Mouse (Mus musculus) mouse embryonic stem cell (cell line): ENCODE data around the gene Gps1.
"Not testable (repeated sequence)": the region's sequence is repeated elsewhere in the genome, so short reads cannot be mapped to it uniquely, and the experiment has no call there.

Experiments
- in situ Hi-C, 2 experiments: fragments of 300-500 bp; cut with MboI; formaldehyde crosslinking; loops; 1 replicate in 1 of 2; 3 replicates in 1 of 2; pipeline ENCODE4 v1.14.3; 2019 to 2020; ENCODE audit warnings: low sequenced_read_pairs in 2 of 2, low pct_unique_long_range_greater_than_20kb in 1 of 2, mixed read lengths in 1 of 2; ENCODE audit not compliant: unreplicated experiment in 1 of 2

The Gps1 gene

GRCm38 (mm10) chr11:120779876-120780275 lies 4.2 kb upstream of the Gps1 start:
- in situ Hi-C loops, result no loop called here

GRCm38 (mm10) chr11:120781361-120781760 lies 2.7 kb upstream of the Gps1 start:
- in situ Hi-C loops, result not testable (repeated sequence)

GRCm38 (mm10) chr11:120783426-120784063 lies 527 bp upstream of the Gps1 start:
- in situ Hi-C loops, result no loop called here

GRCm38 (mm10) chr11:120785145-120785544 lies 1.1 kb downstream of the Gps1 start:
- in situ Hi-C loops, result no loop called here

- in situ Hi-C loops, result not testable (repeated sequence)
Measured at GRCm38 (mm10) chr11:120788460-120788859, 4.4 kb downstream of the Gps1 start.

- in situ Hi-C loops, result no loop called here
Measured at GRCm38 (mm10) chr11:120789355-120789754, 5.3 kb downstream of the Gps1 start.

GRCm38 (mm10) chr11:120789810-120790209 lies 5.7 kb downstream of the Gps1 start:
- in situ Hi-C loops, result no loop called here

GRCm38 (mm10) chr11:120792652-120793051 lies 8.6 kb downstream of the Gps1 start:
- in situ Hi-C loops, result no loop called here

GRCm38 (mm10) chr11:120795756-120796613 lies 11.9 kb downstream of the Gps1 start, which contains the start of gene Dus1l:
Gene Dus1l (minus strand): TSS chr11:120796403.
- in situ Hi-C loops, result no loop called here

GRCm38 (mm10) chr11:120796614-120796946 lies 12.5 kb downstream of the Gps1 start:
- in situ Hi-C loops, result no loop called here

GRCm38 (mm10) chr11:120798244-120798643 lies 14.2 kb downstream of the Gps1 start:
- in situ Hi-C loops, result no loop called here

- in situ Hi-C loops, result no loop called here
Measured at GRCm38 (mm10) chr11:120799316-120799890, 15.3 kb downstream of the Gps1 start.

- in situ Hi-C loops, result no loop called here
Measured at GRCm38 (mm10) chr11:120800061-120800904, 16.2 kb downstream of the Gps1 start.

GRCm38 (mm10) chr11:120804274-120804673 lies 20.2 kb downstream of the Gps1 start:
- in situ Hi-C loops, result no loop called here

GRCm38 (mm10) chr11:120804769-120805168 lies 20.7 kb downstream of the Gps1 start:
- in situ Hi-C loops, result no loop called here

- in situ Hi-C loops, result no loop called here
Measured at GRCm38 (mm10) chr11:120805375-120806298, 21.6 kb downstream of the Gps1 start.

GRCm38 (mm10) chr11:120808010-120808409 lies 23.9 kb downstream of the Gps1 start:
- in situ Hi-C loops, result no loop called here

GRCm38 (mm10) chr11:120812068-120812467 lies 28.0 kb downstream of the Gps1 start:
- in situ Hi-C loops, result no loop called here
